20 mouse cellular contexts compared by ENCODE assay signal in genomic region chr10:122851267-122852160, GRCm38 (mm10).
DNase-seq lines count a peak whose midpoint lies in the region; ATAC-seq and TF ChIP-seq lines count a peak whose summit lies in the region.
"Had no signal": no experiment of that assay in that cellular context is flagged by ENCODE, and none has a peak within 500 bp of the region (broad histone marks: within the 10 kb centered on the region; RNA-seq: fewer than 3 reads in every experiment).

No protein-coding gene starts in this region.

- H3K27me3 ChIP-seq in heart, embryonic 11.5 days (ENCODE audit: control insufficient read depth, insufficient read depth, low read length), result no peaks in the 10 kb centered on the region
- H3K27me3 ChIP-seq: forebrain, embryonic 13.5 days; heart, embryonic 13.5 days; neural tube, embryonic 13.5 days had no signal

- H3K4me2 ChIP-seq in heart, embryonic 11.5 days, result no peak overlapping the region
- H3K4me2 ChIP-seq: forebrain, embryonic 13.5 days; heart, embryonic 13.5 days; liver, embryonic 11.5 days; neural tube, embryonic 13.5 days had no signal

- no peaks in the 10 kb centered on the region for H3K9me3 ChIP-seq in heart, embryonic 11.5 days (replicated peaks; ENCODE audit: control insufficient read depth, low read length)
- H3K9me3 ChIP-seq: forebrain, embryonic 13.5 days; heart, embryonic 13.5 days; megakaryocyte, embryonic 14.5 days; neural tube, embryonic 13.5 days had no signal

- no peak for TF ChIP-seq CTCF in left cerebral cortex, adult 2 months (IDR thresholded peaks at IDR 0.05)

- H3K4me1 ChIP-seq in heart, embryonic 11.5 days (ENCODE audit: control insufficient read depth, insufficient read depth, low read length), result peaks cover 24% of the 10 kb centered on the region
- H3K4me1 ChIP-seq: forebrain, embryonic 13.5 days had no signal

- no peak overlapping the region for H3K9ac ChIP-seq in heart, embryonic 11.5 days (ENCODE audit: low read depth, low read length)
- H3K9ac ChIP-seq: forebrain, embryonic 13.5 days; heart, embryonic 13.5 days; neural tube, embryonic 13.5 days had no signal

- H3K4me3 ChIP-seq in heart, embryonic 11.5 days (ENCODE audit: low read depth, low read length), result no peak overlapping the region
- H3K4me3 ChIP-seq in left cerebral cortex, adult 2 months, result no peak overlapping the region
- H3K4me3 ChIP-seq: erythroblast, embryonic 14.5 days; forebrain, embryonic 13.5 days; heart, embryonic 13.5 days; megakaryocyte, embryonic 14.5 days; neural tube, embryonic 13.5 days had no signal

- no peaks in the 10 kb centered on the region for H3K36me3 ChIP-seq in heart, embryonic 11.5 days (ENCODE audit: control insufficient read depth, insufficient read depth, low read length)
- H3K36me3 ChIP-seq: heart, embryonic 13.5 days; neural tube, embryonic 13.5 days had no signal

- intact Hi-C loops in left cerebral cortex, postnatal 10 days (cut with DNase I), result no loop called here
- intact Hi-C loops in left cerebral cortex, adult 2 months (cut with DNase I), result loop anchor here (2.0 kb wide), 2 partner anchors 43 to 139 kb away; no protein-coding TSS in a partner anchor
- intact Hi-C loops in left cerebral cortex, postnatal 36 days (cut with DNase I), result loop anchor here (2.0 to 5.0 kb wide), 2 partner anchors 43 to 136 kb away; no protein-coding TSS in a partner anchor

- peak; percentile 91 for DNase-seq in heart, adult 11 months
- DNase-seq in left cerebral cortex, adult 18-20 months (ENCODE audit: low spot score in 2 of 2), result peak; percentile 53 to 64
- DNase-seq in left cerebral cortex, postnatal 10 days (ENCODE audit: extremely low spot score in 1 of 2, low spot score in 2 of 2), result no peak
- DNase-seq in left cerebral cortex, adult 2 months (ENCODE audit: extremely low spot score in 1 of 2, low spot score in 2 of 2), result peak; percentile 33 to 37
- peak; percentile 49 to 53 for DNase-seq in left cerebral cortex, postnatal 36 days (ENCODE audit: low spot score in 2 of 2)
- no peak for DNase-seq in embryo, embryonic 10 days (ENCODE audit: low spot score)
- DNase-seq: adrenal gland, adult 2 months; cerebellum, adult 8-10 months; lung, adult 18-20 months; midbrain, embryonic 14.5 days had no signal

- 85% methylated on average over 16 of the region's 16 CpGs for WGBS in heart, embryonic 11.5 days (ENCODE audit: insufficient replicate concordance)

- no peak overlapping the region for H3K27ac ChIP-seq in heart, embryonic 11.5 days (ENCODE audit: low read depth, low read length)
- peak overlapping the region; percentile 74 for H3K27ac ChIP-seq in left cerebral cortex, adult 2 months
- H3K27ac ChIP-seq: forebrain, embryonic 13.5 days; heart, embryonic 13.5 days; hindbrain, postnatal 0 days; neural tube, embryonic 13.5 days; stomach, postnatal 0 days had no signal

- ATAC-seq in heart, embryonic 11.5 days (replicated peaks; ENCODE audit: insufficient number of reproducible peaks, low FRiP score, low TSS enrichment), result no peak
- ATAC-seq: forebrain, embryonic 13.5 days; hindbrain, postnatal 0 days; intestine, postnatal 0 days had no signal

Comparison
In these comparisons a context has a peak if more than half of its experiments do, and no peak if none do; other contexts are left out.
1. DNase-seq: peak in heart, adult 11 months (single experiment), left cerebral cortex, adult 18-20 months (2 of 2), left cerebral cortex, adult 2 months (2 of 2) and left cerebral cortex, postnatal 36 days (2 of 2); none in left cerebral cortex, postnatal 10 days (0 of 2) and embryo, embryonic 10 days (single experiment).